Mouse (Mus musculus) midbrain, embryonic 15.5 days (tissue): ENCODE measurements around the gene Lcn10. TPM values are rescaled to one million over a fixed set of nuclear protein-coding genes. Genes with fewer than 3 reads are reported as not detected.
A peak's percentile ranks its signal among the peaks of the same experiment; 100 is the strongest.
"Not testable (repeated sequence)": the region's sequence is repeated elsewhere in the genome, so short reads cannot be mapped to it uniquely, and the experiment has no call there.

Experiments
- ATAC-seq: fragments of 200-750 bp; cut with Nextera tagmentation; replicated peaks from 2 replicates; pipeline ENCODE4 v1.8.0; 2017; ENCODE audit warnings: moderate TSS enrichment
- H3K27ac ChIP-seq: fragments of 300-500 bp; sonication (generic); 2 replicates; pipeline ENCODE4 v1.5.1; 2015; ENCODE audit warnings: mild to moderate bottlenecking, inconsistent platforms
- H3K27me3 ChIP-seq: fragments of 300-500 bp; sonication (generic); replicated peaks from 2 replicates; pipeline ENCODE4 v1.6.1; 2015; ENCODE audit warnings: inconsistent platforms
- H3K36me3 ChIP-seq: fragments of 300-500 bp; sonication (generic); replicated peaks from 2 replicates; pipeline ENCODE4 v1.6.1; 2015; ENCODE audit warnings: inconsistent platforms
- H3K4me1 ChIP-seq: fragments of 300-500 bp; sonication (generic); 2 replicates; pipeline ENCODE4 v1.6.1; 2015; ENCODE audit warnings: inconsistent platforms
- H3K4me2 ChIP-seq: fragments of 300-500 bp; sonication (generic); 2 replicates; pipeline ENCODE4 v1.6.1; 2015; ENCODE audit warnings: inconsistent platforms, mild to moderate bottlenecking, moderate library complexity
- H3K4me3 ChIP-seq: fragments of 300-500 bp; sonication (generic); 2 replicates; pipeline ENCODE4 v1.5.1; 2015; ENCODE audit warnings: mild to moderate bottlenecking, inconsistent platforms
- H3K9ac ChIP-seq: fragments of 300-500 bp; sonication (generic); 2 replicates; pipeline ENCODE4 v1.6.1; 2015; ENCODE audit warnings: mild to moderate bottlenecking, inconsistent platforms
- H3K9me3 ChIP-seq: fragments of 300-500 bp; sonication (generic); 2 replicates; pipeline ENCODE4 v1.6.1; 2016; ENCODE audit warnings: inconsistent platforms
- WGBS: fragments of 180-500 bp; shearing (Covaris S2); methylation state at CpG from one replicate; pipeline ENCODE4 v1.1.7; 2015; ENCODE audit warnings: mixed read lengths; 5-methylcytosine and 5-hydroxymethylcytosine counted together
- polyA plus RNA-seq: library from polyadenylated mRNA; unstranded; fragments of >200 nt; fragmentation: Nextera tagmentation; extraction: Ambion mirVana; gene quantifications from 2 replicates; pipeline ENCODE4 v1.2.1, GENCODE M21; 2015

Lcn10 gene
- polyA plus RNA-seq, 1 experiment from 2014 or later, result not detected

- Histone ChIP-seq H3K27me3 (no peaks in the 10 kb centered on the region), H3K36me3 (no peaks in the 10 kb centered on the region), H3K4me2 (no peak overlapping the region), H3K27ac (no peak overlapping the region), H3K9me3 (no peaks in the 10 kb centered on the region), H3K9ac (no peak overlapping the region), H3K4me1 (no peaks in the 10 kb centered on the region), H3K4me3 (no peak overlapping the region)
- WGBS, result 70% methylated on average over 1 of the region's 1 CpGs
- no peak for ATAC-seq
Observed at GRCm38 (mm10) chr2:25666516-25666915, 16.0 kb upstream of the Lcn10 start.

- Histone ChIP-seq H3K4me3 (no peak within 1 kb of the TSS), H3K36me3 (no peaks in the 10 kb centered on the region), H3K9ac (no peak within 1 kb of the TSS), H3K4me1 (no peaks in the 10 kb centered on the region), H3K4me2 (no peak within 1 kb of the TSS), H3K27ac (no peak within 1 kb of the TSS), H3K9me3 (no peaks in the 10 kb centered on the region), H3K27me3 (no peaks in the 10 kb centered on the region)
- WGBS, result 94% methylated on average over 3 of the region's 3 CpGs
- ATAC-seq, result no peak
Observed at GRCm38 (mm10) chr2:25676486-25676885, 6.0 kb upstream of the Lcn10 start, which contains the start of gene Lcn6. Lcn6 (plus strand) TSS chr2:25676786.

- 87% methylated on average over 6 of the region's 6 CpGs for WGBS
- no peaks in the 10 kb centered on the region for H3K27me3 ChIP-seq
- no peak overlapping the region for H3K4me3 ChIP-seq
- H3K27ac ChIP-seq, result no peak overlapping the region
- no peaks in the 10 kb centered on the region for H3K9me3 ChIP-seq
- no peak for ATAC-seq
- H3K4me1 ChIP-seq, result no peaks in the 10 kb centered on the region
- H3K9ac ChIP-seq, result no peak overlapping the region
- H3K36me3 ChIP-seq, result no peaks in the 10 kb centered on the region
- no peak overlapping the region for H3K4me2 ChIP-seq
Observed at GRCm38 (mm10) chr2:25679559-25679958, 3.0 kb upstream of the Lcn10 start.

- no peak overlapping the region for H3K27ac ChIP-seq
- no peaks in the 10 kb centered on the region for H3K4me1 ChIP-seq
- 67% methylated on average over 4 of the region's 4 CpGs for WGBS
- no peak for ATAC-seq
- no peaks in the 10 kb centered on the region for H3K9me3 ChIP-seq
- no peaks in the 10 kb centered on the region for H3K36me3 ChIP-seq
- H3K4me2 ChIP-seq, result no peak overlapping the region
- no peaks in the 10 kb centered on the region for H3K27me3 ChIP-seq
- H3K4me3 ChIP-seq, result no peak overlapping the region
- H3K9ac ChIP-seq, result no peak overlapping the region
Observed at GRCm38 (mm10) chr2:25686941-25687340, 4.4 kb downstream of the Lcn10 start.

- Histone ChIP-seq H3K27me3 (no peaks in the 10 kb centered on the region), H3K9me3 (no peaks in the 10 kb centered on the region), H3K36me3 (no peaks in the 10 kb centered on the region), H3K4me3 (no peak overlapping the region), H3K4me1 (no peaks in the 10 kb centered on the region), H3K4me2 (no peak overlapping the region), H3K9ac (no peak overlapping the region), H3K27ac (no peak overlapping the region)
- ATAC-seq, result no peak
Observed at GRCm38 (mm10) chr2:25694605-25695004, 12.1 kb downstream of the Lcn10 start.

GRCm38 (mm10) chr2:25696951-25697350 is 14.4 kb downstream of the Lcn10 start:
- no peaks in the 10 kb centered on the region for H3K9me3 ChIP-seq
- 71% methylated on average over 4 of the region's 4 CpGs for WGBS
- ATAC-seq, result no peak
- H3K36me3 ChIP-seq, result no peaks in the 10 kb centered on the region
- H3K9ac ChIP-seq, result no peak overlapping the region
- H3K27ac ChIP-seq, result no peak overlapping the region
- no peak overlapping the region for H3K4me2 ChIP-seq
- no peak overlapping the region for H3K4me3 ChIP-seq
- no peaks in the 10 kb centered on the region for H3K4me1 ChIP-seq
- H3K27me3 ChIP-seq, result no peaks in the 10 kb centered on the region

- no peaks in the 10 kb centered on the region for H3K4me1 ChIP-seq
- H3K4me2 ChIP-seq, result no peak overlapping the region
- no peak for ATAC-seq
- H3K4me3 ChIP-seq, result no peak overlapping the region
- H3K27ac ChIP-seq, result no peak overlapping the region
- WGBS, result 87% methylated on average over 2 of the region's 2 CpGs
- no peaks in the 10 kb centered on the region for H3K9me3 ChIP-seq
- no peaks in the 10 kb centered on the region for H3K36me3 ChIP-seq
- no peaks in the 10 kb centered on the region for H3K27me3 ChIP-seq
- no peak overlapping the region for H3K9ac ChIP-seq
Observed at GRCm38 (mm10) chr2:25698696-25699095, 16.2 kb downstream of the Lcn10 start.

- WGBS, result 82% methylated on average over 3 of the region's 3 CpGs
- not testable (repeated sequence) for ATAC-seq, H3K4me3 ChIP-seq, H3K36me3 ChIP-seq, H3K9ac ChIP-seq, H3K4me1 ChIP-seq, H3K9me3 ChIP-seq, H3K27ac ChIP-seq, H3K4me2 ChIP-seq, H3K27me3 ChIP-seq
Observed at GRCm38 (mm10) chr2:25699743-25700142, 17.2 kb downstream of the Lcn10 start, which contains the start of gene Obp2a. Obp2a (plus strand) TSS chr2:25700043.

GRCm38 (mm10) chr2:25701001-25701400 is 18.5 kb downstream of the Lcn10 start:
- 86% methylated on average over 5 of the region's 5 CpGs for WGBS
- 0 out of 2 replicates have a peak, but pooled peaks cover 2% of the 10 kb centered on the region for H3K4me1 ChIP-seq

GRCm38 (mm10) chr2:25703706-25704105 is 21.2 kb downstream of the Lcn10 start:
- Histone ChIP-seq H3K27me3 (no peaks in the 10 kb centered on the region), H3K9ac (no peak overlapping the region), H3K4me2 (no peak overlapping the region), H3K36me3 (no peaks in the 10 kb centered on the region), H3K4me1 (peaks cover 14% of the 10 kb centered on the region), H3K27ac (no peak overlapping the region), H3K4me3 (no peak overlapping the region), H3K9me3 (no peaks in the 10 kb centered on the region)
- no peak for ATAC-seq
- WGBS, result 84% methylated on average over 4 of the region's 4 CpGs

More at GRCm38 (mm10) chr2:25701001-25701400, 18.5 kb downstream of the Lcn10 start:
- Histone ChIP-seq H3K36me3 (no peaks in the 10 kb centered on the region), H3K27ac (no peak overlapping the region), H3K27me3 (no peaks in the 10 kb centered on the region), H3K4me2 (no peak overlapping the region), H3K9me3 (no peaks in the 10 kb centered on the region), H3K4me3 (no peak overlapping the region), H3K9ac (no peak overlapping the region)
- ATAC-seq, result no peak

GRCm38 (mm10) chr2:25706643-25707481 is 24.3 kb downstream of the Lcn10 start, which contains the start of gene Bmyc:
Bmyc (plus strand) TSS chr2:25706739.
- under 1% methylated on average over 78 of the region's 78 CpGs for WGBS
- Histone ChIP-seq H3K4me3 (peak within 1 kb of the TSS; percentile 61), H3K9ac (peak within 1 kb of the TSS; percentile 88), H3K9me3 (no peaks in the 10 kb centered on the region), H3K27ac (peak within 1 kb of the TSS; percentile 88), H3K4me2 (peak within 1 kb of the TSS; percentile 88), H3K27me3 (no peaks in the 10 kb centered on the region), H3K4me1 (peaks cover 22% of the 10 kb centered on the region), H3K36me3 (no peaks in the 10 kb centered on the region)
- ATAC-seq, result peak; percentile 97

GRCm38 (mm10) chr2:25708121-25708520 is 25.6 kb downstream of the Lcn10 start:
- WGBS, result 79% methylated on average over 2 of the region's 2 CpGs
- peaks cover 22% of the 10 kb centered on the region for H3K4me1 ChIP-seq
- H3K4me3 ChIP-seq, result peak overlapping the region; percentile 18
- peak overlapping the region; percentile 49 for H3K4me2 ChIP-seq
- H3K27ac ChIP-seq, result no peak overlapping the region
- H3K36me3 ChIP-seq, result no peaks in the 10 kb centered on the region
- ATAC-seq, result no peak
- H3K9ac ChIP-seq, result no peak overlapping the region
- H3K9me3 ChIP-seq, result no peaks in the 10 kb centered on the region
- no peaks in the 10 kb centered on the region for H3K27me3 ChIP-seq

- H3K4me1 ChIP-seq, result peaks cover 22% of the 10 kb centered on the region
- not testable (repeated sequence) for H3K9me3 ChIP-seq, H3K36me3 ChIP-seq, H3K27ac ChIP-seq, ATAC-seq, H3K27me3 ChIP-seq, H3K4me2 ChIP-seq, H3K4me3 ChIP-seq, H3K9ac ChIP-seq
- 92% methylated on average over 1 of the region's 1 CpGs for whole genome bisulfite sequencing
Observed at GRCm38 (mm10) chr2:25709056-25709455, 26.5 kb downstream of the Lcn10 start.
